Mouse (Mus musculus) MEL (cell line): ENCODE data around the gene Aldh4a1. TPM values are rescaled to one million over a fixed set of nuclear protein-coding genes. Genes with fewer than 3 reads are reported as not detected.

Source experiments
- DNase-seq: peaks from one replicate; pipeline ENCODE4 v3.0.0; 2011; ENCODE audit warnings: low read depth, low spot score
- H3K27ac ChIP-seq: 2 replicates; pipeline ENCODE4 v1.5.1; 2012; ENCODE audit warnings: low read depth, mild to moderate bottlenecking, control low read depth, low read length, moderate library complexity; ENCODE audit not compliant: control insufficient read depth
- H3K27me3 ChIP-seq, 2 experiments: fragments of 150-350 bp in 1 of 2; sonication (generic) in 1 of 2; 2 replicates each; pipeline ENCODE4 v1.6.1; 2012; ENCODE audit warnings: low read length in 2 of 2, mild to moderate bottlenecking in 2 of 2, improper control_type of control experiment in 1 of 2, moderate library complexity in 1 of 2; ENCODE audit not compliant: insufficient read depth in 2 of 2, control insufficient read depth in 1 of 2
- H3K36me3 ChIP-seq, 2 experiments: 2 replicates each; pipeline ENCODE4 v1.6.1; 2012 to 2014; ENCODE audit warnings: low read length in 2 of 2, improper control_type of control experiment in 1 of 2, inconsistent platforms in 1 of 2, mild to moderate bottlenecking in 1 of 2; ENCODE audit not compliant: insufficient read depth in 2 of 2, control insufficient read depth in 1 of 2
- H3K4me1 ChIP-seq, 2 experiments: fragments of 150-350 bp in 1 of 2; sonication (generic) in 1 of 2; 2 replicates each; pipeline ENCODE4 v1.6.1; 2012; ENCODE audit warnings: low read length in 2 of 2, improper control_type of control experiment in 1 of 2, mild to moderate bottlenecking in 1 of 2; ENCODE audit not compliant: insufficient read depth in 2 of 2, control insufficient read depth in 1 of 2
- H3K4me3 ChIP-seq, 2 experiments: fragments of 150-350 bp in 1 of 2; sonication (generic) in 1 of 2; 2 replicates each; pipeline ENCODE4 v1.5.1; 2012; ENCODE audit warnings: low read depth in 2 of 2, low read length in 2 of 2, mild to moderate bottlenecking in 2 of 2, moderate library complexity in 2 of 2, control low read depth in 1 of 2, improper control_type of control experiment in 1 of 2; ENCODE audit not compliant: control insufficient read depth in 1 of 2, insufficient read depth in 1 of 2
- H3K79me2 ChIP-seq: 2 replicates; pipeline ENCODE4 v1.6.1; 2012; ENCODE audit warnings: mild to moderate bottlenecking, low read length, moderate library complexity; ENCODE audit not compliant: control insufficient read depth, poor library complexity, insufficient read depth
- H3K9ac ChIP-seq: 2 replicates; pipeline ENCODE4 v1.6.1; 2012; ENCODE audit warnings: low read depth, mild to moderate bottlenecking, control low read depth, low read length, moderate library complexity; ENCODE audit not compliant: control insufficient read depth, poor library complexity, severe bottlenecking
- H3K9me3 ChIP-seq: fragments of 150-350 bp; sonication (generic); replicated peaks from 2 replicates; pipeline ENCODE4 v1.6.1; 2012; ENCODE audit warnings: mild to moderate bottlenecking, low read length, improper control_type of control experiment, moderate library complexity; ENCODE audit not compliant: insufficient read depth
- BHLHE40 ChIP-seq: IDR thresholded peaks from 2 replicates; pipeline ENCODE4 v1.6.1; 2012; ENCODE audit warnings: low read depth, mild to moderate bottlenecking, inconsistent platforms, low read length, improper control_type of control experiment, borderline replicate concordance
- CHD1 ChIP-seq: IDR thresholded peaks from 2 replicates; pipeline ENCODE4 v1.6.1; 2012; ENCODE audit warnings: low read depth, mild to moderate bottlenecking, inconsistent platforms, low read length, improper control_type of control experiment
- CHD2 ChIP-seq: IDR thresholded peaks from 2 replicates; pipeline ENCODE4 v1.6.1; 2011; ENCODE audit warnings: low read length, improper control_type of control experiment
- E2F4 ChIP-seq: IDR thresholded peaks from 2 replicates; pipeline ENCODE4 v1.6.1; 2011; ENCODE audit warnings: low read depth, low read length, improper control_type of control experiment, borderline replicate concordance
- ELF1 ChIP-seq: IDR thresholded peaks from 2 replicates; pipeline ENCODE4 v1.6.1; 2014; ENCODE audit warnings: low read depth, mild to moderate bottlenecking, inconsistent platforms, low read length, improper control_type of control experiment, moderate library complexity
- ETS1 ChIP-seq: IDR thresholded peaks from 2 replicates; pipeline ENCODE4 v1.6.1; 2012; ENCODE audit warnings: low read depth, mild to moderate bottlenecking, inconsistent platforms, low read length, improper control_type of control experiment, moderate library complexity
- MAX ChIP-seq: IDR thresholded peaks from 2 replicates; pipeline ENCODE4 v1.6.1; 2011; ENCODE audit warnings: low read length, improper control_type of control experiment
- NRF1 ChIP-seq: IDR thresholded peaks from 2 replicates; pipeline ENCODE4 v1.6.1; 2014; ENCODE audit warnings: low read depth, mild to moderate bottlenecking, inconsistent platforms, low read length, improper control_type of control experiment, moderate library complexity; ENCODE audit not compliant: poor library complexity, insufficient read depth, severe bottlenecking
- POLR2AphosphoS2 ChIP-seq: IDR thresholded peaks from 2 replicates; pipeline ENCODE4 v1.6.1; 2011; ENCODE audit warnings: low read length, improper control_type of control experiment
- RCOR1 ChIP-seq: IDR thresholded peaks from 2 replicates; pipeline ENCODE4 v1.6.1; 2012; ENCODE audit warnings: low read depth, mild to moderate bottlenecking, inconsistent platforms, low read length, improper control_type of control experiment
- SIN3A ChIP-seq: IDR thresholded peaks from 2 replicates; pipeline ENCODE4 v1.6.1; 2012; ENCODE audit warnings: low read length, improper control_type of control experiment, inconsistent platforms
- SMC3 ChIP-seq: IDR thresholded peaks from 2 replicates; pipeline ENCODE4 v1.6.1; 2011; ENCODE audit warnings: low read depth, low read length, improper control_type of control experiment
- TBP ChIP-seq: IDR thresholded peaks from 2 replicates; pipeline ENCODE4 v1.8.0; 2011; ENCODE audit warnings: low read depth, low read length, improper control_type of control experiment
- USF1 ChIP-seq: IDR thresholded peaks from 2 replicates; pipeline ENCODE4 v1.6.1; 2014; ENCODE audit warnings: low read depth, mild to moderate bottlenecking, inconsistent platforms, low read length, improper control_type of control experiment, moderate library complexity
- USF2 ChIP-seq, 2 experiments: IDR thresholded peaks; 2 replicates each; pipeline ENCODE4 v1.6.1; 2011 to 2012; ENCODE audit warnings: improper control_type of control experiment in 2 of 2, low read length in 2 of 2, borderline replicate concordance in 1 of 2, inconsistent platforms in 1 of 2, low read depth in 1 of 2, mild to moderate bottlenecking in 1 of 2; ENCODE audit not compliant: insufficient read depth in 1 of 2
- ZMIZ1 ChIP-seq: IDR thresholded peaks from 2 replicates; pipeline ENCODE4 v1.6.1; 2012; ENCODE audit warnings: low read depth, mild to moderate bottlenecking, inconsistent platforms, low read length, improper control_type of control experiment, moderate library complexity
- ZNF384 ChIP-seq: IDR thresholded peaks from 2 replicates; pipeline ENCODE4 v1.6.1; 2012; ENCODE audit warnings: low read depth, mild to moderate bottlenecking, inconsistent platforms, low read length, improper control_type of control experiment
- polyA plus RNA-seq, 2 experiments: library from polyadenylated mRNA; stranded (reverse) in 1 of 2; unstranded in 1 of 2; fragments of >175 nt in 1 of 2; fragments of >200 nt in 1 of 2; gene quantifications; 2 replicates each; pipeline versions ENCODE4 v1.2.1 to v1.2.4; 2012; ENCODE audit warnings: low replicate concordance in 2 of 2, low read depth in 1 of 2; ENCODE audit not compliant: insufficient read length in 2 of 2, insufficient read depth in 1 of 2, missing spikeins in 1 of 2
- total RNA-seq: library from RNA; depleted of rRNA; stranded (reverse); fragments of 300-350 nt; gene quantifications from 2 replicates; pipeline ENCODE4 v1.2.3, GENCODE M21; 2012

Gene Aldh4a1
- total and polyA plus RNA-seq, 3 experiments: 11.7 to 12.3 TPM; not detected in 1

DNA sequence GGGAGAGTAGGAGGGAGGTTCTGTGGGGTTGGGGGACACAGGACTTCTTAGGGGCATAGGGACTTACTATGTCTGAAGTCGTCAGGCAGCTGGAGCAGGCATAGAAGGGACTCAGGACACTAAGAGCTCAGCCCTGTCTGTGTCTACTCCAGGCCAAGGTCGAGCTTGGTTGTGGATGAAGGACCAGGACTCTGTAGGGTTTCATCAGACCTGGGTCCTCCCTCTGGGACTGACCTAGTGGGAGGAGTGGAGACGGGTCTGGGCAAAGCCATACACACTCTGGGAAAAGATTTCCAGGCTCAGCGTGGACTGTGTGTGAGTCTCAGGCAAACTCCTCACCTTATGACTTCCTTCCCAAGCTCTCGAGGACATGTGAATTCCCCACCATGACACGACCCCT, 2.9 kb upstream of the Aldh4a1 start:
- DNase-seq: no peak
- Histone ChIP-seq H3K36me3 (peaks cover 0 to 5% of the 10 kb centered on the region in 2 experiments; a peak in 2 of 4 replicates), H3K79me2 (no peaks in the 10 kb centered on the region; the same call in 1 of the 2 replicates), H3K4me3 (no peak overlapping the region), H3K9ac (no peak overlapping the region), H3K27me3 (no peaks in the 10 kb centered on the region), H3K27ac (no peak overlapping the region)
- no peak for TF ChIP-seq BHLHE40
- no peak for TF ChIP-seq ETS1
- no peak for TF ChIP-seq RCOR1
- TF ChIP-seq SMC3: no peak
- TF ChIP-seq USF1: no peak
- TF ChIP-seq CHD1: no peak
- no peak for TF ChIP-seq NRF1
- TF ChIP-seq ZMIZ1: no peak
- TF ChIP-seq USF2 (IDR thresholded peaks at IDR 0.05; ENCODE audit: borderline replicate concordance in 1 of 2, insufficient read depth in 1 of 2, low read depth in 1 of 2, low read length in 2 of 2): no peak
- TF ChIP-seq, all 39 proteins: peak for 0
- Histone ChIP-seq H3K4me1 (peaks cover 2 to 8% of the 10 kb centered on the region in 2 experiments; a peak in 3 of 4 replicates), H3K9me3 (no peaks in the 10 kb centered on the region)

GRCm38 (mm10) chr4:139623434-139624115, 909 bp downstream of the Aldh4a1 start:
- DNase-seq: no peak
- H3K9ac ChIP-seq: peak overlapping the region; percentile 79
- no peaks in the 10 kb centered on the region for H3K27me3 ChIP-seq
- peaks cover 0 to 5% of the 10 kb centered on the region in 2 experiments; a peak in 2 of 4 replicates for H3K36me3 ChIP-seq
- peaks cover 2 to 8% of the 10 kb centered on the region in 2 experiments; a peak in 3 of 4 replicates for H3K4me1 ChIP-seq
- H3K9me3 ChIP-seq: no peaks in the 10 kb centered on the region
- H3K4me3 ChIP-seq: peak overlapping the region; percentile 73 to 93
- TF ChIP-seq TBP: no peak
- TF ChIP-seq SIN3A: no peak
- no peak for TF ChIP-seq CHD2
- TF ChIP-seq SMC3: no peak
- no peak for TF ChIP-seq E2F4
- TF ChIP-seq RCOR1: no peak
- no peak for TF ChIP-seq CHD1
- TF ChIP-seq MAX: no peak
- no peak for TF ChIP-seq ELF1
- TF ChIP-seq USF2 (IDR thresholded peaks at IDR 0.05; ENCODE audit: borderline replicate concordance in 1 of 2, insufficient read depth in 1 of 2, low read depth in 1 of 2, low read length in 2 of 2): no peak
- no peak for TF ChIP-seq POLR2AphosphoS2
- TF ChIP-seq ZNF384: no peak
- no peaks in the 10 kb centered on the region; the same call in 1 of the 2 replicates for H3K79me2 ChIP-seq
- H3K27ac ChIP-seq: no peak overlapping the region
